Mouse (Mus musculus): ENCODE results near the gene 2900011O08Rik. TPM values are rescaled to one million over a fixed set of nuclear protein-coding genes. Genes with fewer than 3 reads are reported as not detected.
"Not testable (repeated sequence)": the region's sequence is repeated elsewhere in the genome, so short reads cannot be mapped to it uniquely, and the experiment has no call there.

Gene 2900011O08Rik
- polyA plus RNA-seq, 1 experiment from 2014 or later: 6.8 TPM

- Histone ChIP-seq H3K36me3 (ENCODE audit: control insufficient read depth, insufficient read depth, low read length) (no peaks in the 10 kb centered on the region), H3K9ac (ENCODE audit: low read length) (no peak overlapping the region), H3K4me2 (ENCODE audit: low read depth, severe bottlenecking) (no peak overlapping the region), H3K27ac (replicated peaks; ENCODE audit: low read depth, low read length) (no peak overlapping the region), H3K27me3 (ENCODE audit: control insufficient read depth, insufficient read depth, low read length) (no peaks in the 10 kb centered on the region), H3K4me3 (ENCODE audit: low read depth, low read length) (no peak overlapping the region), H3K4me1 (ENCODE audit: control insufficient read depth, insufficient read depth, low read length) (no peaks in the 10 kb centered on the region), H3K9me3 (ENCODE audit: control insufficient read depth, low read length) (no peaks in the 10 kb centered on the region)
- DNase-seq (ENCODE audit: low spot score): no peak
- ATAC-seq (ENCODE audit: insufficient number of reproducible peaks, low FRiP score, low TSS enrichment, low read depth): no peak
- WGBS: 39% methylated on average over 1 of the region's 1 CpGs
Observed at GRCm38 (mm10) chr16:14059118-14059854, 72.9 kb downstream of the 2900011O08Rik start.

DNA sequence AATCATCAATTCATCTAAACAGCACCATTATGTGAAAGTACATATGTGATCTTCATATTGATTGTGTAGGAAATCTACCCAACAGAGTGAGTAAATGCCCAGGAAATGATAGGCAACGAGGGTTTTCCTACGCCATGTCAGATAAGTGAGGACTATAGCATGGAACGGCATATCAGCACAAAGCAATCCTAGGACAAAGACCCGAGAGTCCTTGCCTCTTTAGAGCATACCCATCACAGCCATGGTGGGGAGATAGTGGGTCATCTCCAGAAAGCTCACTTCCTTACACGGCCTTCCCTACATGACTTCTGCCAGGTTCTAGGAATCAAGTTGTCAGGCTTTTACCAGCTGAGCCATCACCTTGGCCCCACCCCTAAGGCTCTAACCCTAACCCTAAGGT, 73.5 kb downstream of the 2900011O08Rik start:
- WGBS: 61% methylated on average over 5 of the region's 5 CpGs
- Histone ChIP-seq H3K27ac (replicated peaks; ENCODE audit: low read depth, low read length) (no peak overlapping the region), H3K27me3 (ENCODE audit: control insufficient read depth, insufficient read depth, low read length) (no peaks in the 10 kb centered on the region), H3K9ac (ENCODE audit: low read length) (no peak overlapping the region), H3K4me2 (ENCODE audit: low read depth, severe bottlenecking) (no peak overlapping the region), H3K36me3 (ENCODE audit: control insufficient read depth, insufficient read depth, low read length) (no peaks in the 10 kb centered on the region), H3K4me3 (ENCODE audit: low read depth, low read length) (no peak overlapping the region), H3K9me3 (ENCODE audit: control insufficient read depth, low read length) (no peaks in the 10 kb centered on the region), H3K4me1 (ENCODE audit: control insufficient read depth, insufficient read depth, low read length) (no peaks in the 10 kb centered on the region)
- DNase-seq (ENCODE audit: low spot score) (no peak), ATAC-seq (ENCODE audit: insufficient number of reproducible peaks, low FRiP score, low TSS enrichment, low read depth) (no peak)

DNA sequence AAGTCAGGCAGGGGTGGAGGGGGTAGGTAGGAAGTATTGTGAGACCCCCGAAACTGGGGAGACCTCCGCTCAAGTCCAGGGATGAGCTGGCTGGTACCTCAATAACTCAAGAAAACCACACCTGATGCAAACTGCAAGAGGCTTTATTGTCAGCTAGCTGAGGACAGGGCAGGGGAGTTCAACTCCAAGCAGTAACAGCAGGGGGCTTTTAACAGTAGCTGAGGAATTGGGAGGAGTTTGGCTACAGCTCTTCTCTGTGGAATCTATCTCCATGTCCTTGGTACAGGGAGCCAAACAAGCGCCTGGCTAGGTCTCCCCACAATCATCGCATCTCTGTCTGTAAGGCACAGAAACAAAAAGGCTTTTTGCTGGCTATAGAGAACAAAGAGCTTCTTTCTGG, 80.2 kb downstream of the 2900011O08Rik start:
- H3K27me3 ChIP-seq (ENCODE audit: control insufficient read depth, insufficient read depth, low read length); H3K9me3 ChIP-seq (ENCODE audit: control insufficient read depth, low read length); H3K36me3 ChIP-seq (ENCODE audit: control insufficient read depth, insufficient read depth, low read length); H3K4me3 ChIP-seq (ENCODE audit: low read depth, low read length); H3K4me2 ChIP-seq (ENCODE audit: low read depth, severe bottlenecking); H3K9ac ChIP-seq (ENCODE audit: low read length); DNase-seq (ENCODE audit: low spot score); H3K4me1 ChIP-seq (ENCODE audit: control insufficient read depth, insufficient read depth, low read length); H3K27ac ChIP-seq (replicated peaks; ENCODE audit: low read depth, low read length); ATAC-seq (ENCODE audit: insufficient number of reproducible peaks, low FRiP score, low TSS enrichment, low read depth): not testable (repeated sequence)
- 91% methylated on average over 4 of the region's 4 CpGs for WGBS

GRCm38 (mm10) chr16:14068701-14069100, 82.3 kb downstream of the 2900011O08Rik start:
- WGBS: 91% methylated on average over 2 of the region's 2 CpGs
- ATAC-seq (ENCODE audit: insufficient number of reproducible peaks, low FRiP score, low TSS enrichment, low read depth): not testable (repeated sequence)

DNA sequence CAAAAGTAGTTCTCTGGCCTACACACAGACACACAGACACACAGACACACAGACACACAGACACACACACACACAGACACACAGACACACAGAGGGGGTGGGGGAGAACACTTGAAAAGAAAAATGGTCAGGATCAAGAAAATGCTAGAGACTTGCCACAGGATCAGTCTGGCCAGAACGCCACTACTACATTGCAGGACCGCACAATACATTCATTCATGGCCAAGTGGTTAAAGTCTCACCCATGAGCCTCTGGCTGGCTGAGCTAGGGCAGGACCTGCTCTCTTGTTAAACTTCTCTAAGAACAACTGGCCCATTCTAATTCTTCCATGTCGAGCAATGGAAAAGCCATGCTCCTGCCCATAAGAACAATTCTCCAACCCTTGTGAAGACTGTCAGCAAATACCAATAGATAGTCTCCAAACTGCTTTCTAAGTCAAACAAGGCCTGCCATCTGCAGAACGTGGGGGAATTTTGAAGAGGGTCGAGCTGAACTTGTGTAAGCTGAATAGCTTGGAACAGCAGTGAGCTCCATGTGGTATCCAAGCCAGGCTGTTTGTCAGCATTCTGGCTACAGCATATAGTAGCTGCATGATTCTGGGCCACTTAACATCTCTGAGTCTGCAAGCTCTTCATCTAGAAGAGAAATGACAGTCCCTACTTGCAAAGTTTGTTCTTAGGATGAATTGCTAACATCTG, 84.2 kb downstream of the 2900011O08Rik start:
- H3K4me2 ChIP-seq (ENCODE audit: low read depth, severe bottlenecking): no peak overlapping the region
- no peaks in the 10 kb centered on the region for H3K9me3 ChIP-seq (ENCODE audit: control insufficient read depth, low read length)
- H3K4me1 ChIP-seq (ENCODE audit: control insufficient read depth, insufficient read depth, low read length): no peaks in the 10 kb centered on the region
- H3K27me3 ChIP-seq (ENCODE audit: control insufficient read depth, insufficient read depth, low read length): no peaks in the 10 kb centered on the region
- DNase-seq (ENCODE audit: low spot score) (no peak), ATAC-seq (ENCODE audit: insufficient number of reproducible peaks, low FRiP score, low TSS enrichment, low read depth) (no peak)
- 0 out of 2 replicates have a peak overlapping the region, but pooled peaks have one; percentile 30 for H3K27ac ChIP-seq (replicated peaks; ENCODE audit: low read depth, low read length)
- no peak overlapping the region for H3K4me3 ChIP-seq (ENCODE audit: low read depth, low read length)
- WGBS: 76% methylated on average over 5 of the region's 5 CpGs
- no peaks in the 10 kb centered on the region for H3K36me3 ChIP-seq (ENCODE audit: control insufficient read depth, insufficient read depth, low read length)
- no peak overlapping the region for H3K9ac ChIP-seq (ENCODE audit: low read length)

More at GRCm38 (mm10) chr16:14068701-14069100, 82.3 kb downstream of the 2900011O08Rik start:
- H3K4me1 ChIP-seq (ENCODE audit: control insufficient read depth, insufficient read depth, low read length); H3K4me3 ChIP-seq (ENCODE audit: low read depth, low read length); H3K4me2 ChIP-seq (ENCODE audit: low read depth, severe bottlenecking); H3K27me3 ChIP-seq (ENCODE audit: control insufficient read depth, insufficient read depth, low read length); DNase-seq (ENCODE audit: low spot score); H3K36me3 ChIP-seq (ENCODE audit: control insufficient read depth, insufficient read depth, low read length); H3K9ac ChIP-seq (ENCODE audit: low read length); H3K9me3 ChIP-seq (ENCODE audit: control insufficient read depth, low read length); H3K27ac ChIP-seq (replicated peaks; ENCODE audit: low read depth, low read length): not testable (repeated sequence)

DNA sequence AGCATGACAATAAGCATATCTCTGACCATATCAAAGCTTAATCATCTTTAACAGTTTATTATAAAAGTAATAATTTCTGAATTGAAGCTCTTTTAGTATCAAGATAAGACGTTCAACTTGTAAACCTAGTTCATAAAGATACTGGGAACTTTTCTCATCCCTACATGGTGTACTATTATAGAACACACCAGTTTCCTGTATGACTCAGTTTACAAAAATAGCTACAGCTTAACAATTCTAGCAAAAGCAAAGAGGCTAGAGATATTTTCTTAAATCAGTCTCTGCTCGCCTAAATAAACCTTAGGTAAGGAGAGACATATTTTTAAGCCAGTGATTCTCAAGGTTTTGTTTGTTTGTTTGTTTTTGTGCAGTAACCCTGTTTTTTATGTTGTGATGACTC, 96.5 kb downstream of the 2900011O08Rik start:
- WGBS: 82% methylated on average over 2 of the region's 2 CpGs
- DNase-seq (ENCODE audit: low spot score) (no peak), ATAC-seq (ENCODE audit: insufficient number of reproducible peaks, low FRiP score, low TSS enrichment, low read depth) (no peak)
- Histone ChIP-seq H3K9ac (ENCODE audit: low read length) (no peak overlapping the region), H3K27me3 (ENCODE audit: control insufficient read depth, insufficient read depth, low read length) (no peaks in the 10 kb centered on the region), H3K27ac (replicated peaks; ENCODE audit: low read depth, low read length) (no peak overlapping the region), H3K4me2 (ENCODE audit: low read depth, severe bottlenecking) (no peak overlapping the region), H3K4me1 (ENCODE audit: control insufficient read depth, insufficient read depth, low read length) (no peaks in the 10 kb centered on the region), H3K9me3 (ENCODE audit: control insufficient read depth, low read length) (no peaks in the 10 kb centered on the region), H3K36me3 (ENCODE audit: control insufficient read depth, insufficient read depth, low read length) (no peaks in the 10 kb centered on the region), H3K4me3 (ENCODE audit: low read depth, low read length) (no peak overlapping the region)

DNA sequence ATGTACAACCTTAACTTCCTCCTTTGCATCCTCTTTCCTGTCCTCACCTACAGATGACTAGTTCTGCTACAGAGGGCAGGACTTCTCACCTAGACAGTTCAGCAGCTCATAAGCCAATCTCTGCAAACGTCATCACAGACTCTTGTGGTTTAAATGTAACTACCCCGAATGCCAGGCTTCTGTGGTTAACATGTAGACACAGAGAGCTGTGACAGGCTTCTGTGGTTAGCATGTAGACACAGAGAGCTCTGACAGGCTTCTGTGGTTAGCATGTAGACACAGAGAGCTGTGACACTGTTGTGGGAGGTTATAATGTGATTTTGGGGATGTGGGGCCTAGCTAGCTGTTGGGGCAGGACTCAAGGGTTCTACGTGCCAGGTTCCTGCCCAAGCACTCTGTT, 101.8 kb downstream of the 2900011O08Rik start:
- Histone ChIP-seq H3K4me3 (ENCODE audit: low read depth, low read length) (no peak overlapping the region), H3K9ac (ENCODE audit: low read length) (no peak overlapping the region), H3K4me1 (ENCODE audit: control insufficient read depth, insufficient read depth, low read length) (no peaks in the 10 kb centered on the region), H3K36me3 (ENCODE audit: control insufficient read depth, insufficient read depth, low read length) (no peaks in the 10 kb centered on the region), H3K4me2 (ENCODE audit: low read depth, severe bottlenecking) (no peak overlapping the region), H3K27ac (replicated peaks; ENCODE audit: low read depth, low read length) (no peak overlapping the region), H3K27me3 (ENCODE audit: control insufficient read depth, insufficient read depth, low read length) (no peaks in the 10 kb centered on the region), H3K9me3 (ENCODE audit: control insufficient read depth, low read length) (no peaks in the 10 kb centered on the region)
- no peak for DNase-seq (ENCODE audit: low spot score)
- no peak for ATAC-seq (ENCODE audit: insufficient number of reproducible peaks, low FRiP score, low TSS enrichment, low read depth)
- 83% methylated on average over 3 of the region's 3 CpGs for WGBS

- Histone ChIP-seq H3K4me2 (ENCODE audit: low read depth, severe bottlenecking) (no peak overlapping the region), H3K27ac (replicated peaks; ENCODE audit: low read depth, low read length) (no peak overlapping the region), H3K9me3 (ENCODE audit: control insufficient read depth, low read length) (no peaks in the 10 kb centered on the region), H3K4me1 (ENCODE audit: control insufficient read depth, insufficient read depth, low read length) (no peaks in the 10 kb centered on the region), H3K9ac (ENCODE audit: low read length) (no peak overlapping the region), H3K27me3 (ENCODE audit: control insufficient read depth, insufficient read depth, low read length) (no peaks in the 10 kb centered on the region), H3K36me3 (ENCODE audit: control insufficient read depth, insufficient read depth, low read length) (no peaks in the 10 kb centered on the region), H3K4me3 (ENCODE audit: low read depth, low read length) (no peak overlapping the region)
- WGBS: 87% methylated on average over 3 of the region's 3 CpGs
- ATAC-seq (ENCODE audit: insufficient number of reproducible peaks, low FRiP score, low TSS enrichment, low read depth) (no peak), DNase-seq (ENCODE audit: low spot score) (no peak)
Observed at GRCm38 (mm10) chr16:14089296-14089695, 102.9 kb downstream of the 2900011O08Rik start.

Measured in limb, embryonic 11.5 days (tissue).